Mouse (Mus musculus) granulocyte monocyte progenitor cell, adult 5-6 weeks (primary cell): ENCODE data around the gene Npb. TPM values are rescaled to one million over a fixed set of nuclear protein-coding genes. Genes with fewer than 3 reads are reported as not detected.
"Not testable (repeated sequence)": the region's sequence is repeated elsewhere in the genome, so short reads cannot be mapped to it uniquely, and the experiment has no call there.

Experiments used
- ATAC-seq: replicated peaks from 2 replicates; pipeline ENCODE4 v1.8.0; 2016; ENCODE audit warnings: mild to moderate bottlenecking, moderate TSS enrichment, inconsistent platforms; ENCODE audit not compliant: poor library complexity, severe bottlenecking
- total RNA-seq, 2 experiments: library from RNA; stranded (forward) in 1 of 2; stranded (reverse) in 1 of 2; fragments of 200-712, 200-1000 nt in 1 of 2; fragments of >200 nt in 1 of 2; fragmentation: Nextera tagmentation in 1 of 2; gene quantifications; 2 replicates each; pipeline ENCODE4 v1.2.3; 2014 to 2017

Npb gene
- total RNA-seq, 2 experiments from 2014 or later: not detected

DNA sequence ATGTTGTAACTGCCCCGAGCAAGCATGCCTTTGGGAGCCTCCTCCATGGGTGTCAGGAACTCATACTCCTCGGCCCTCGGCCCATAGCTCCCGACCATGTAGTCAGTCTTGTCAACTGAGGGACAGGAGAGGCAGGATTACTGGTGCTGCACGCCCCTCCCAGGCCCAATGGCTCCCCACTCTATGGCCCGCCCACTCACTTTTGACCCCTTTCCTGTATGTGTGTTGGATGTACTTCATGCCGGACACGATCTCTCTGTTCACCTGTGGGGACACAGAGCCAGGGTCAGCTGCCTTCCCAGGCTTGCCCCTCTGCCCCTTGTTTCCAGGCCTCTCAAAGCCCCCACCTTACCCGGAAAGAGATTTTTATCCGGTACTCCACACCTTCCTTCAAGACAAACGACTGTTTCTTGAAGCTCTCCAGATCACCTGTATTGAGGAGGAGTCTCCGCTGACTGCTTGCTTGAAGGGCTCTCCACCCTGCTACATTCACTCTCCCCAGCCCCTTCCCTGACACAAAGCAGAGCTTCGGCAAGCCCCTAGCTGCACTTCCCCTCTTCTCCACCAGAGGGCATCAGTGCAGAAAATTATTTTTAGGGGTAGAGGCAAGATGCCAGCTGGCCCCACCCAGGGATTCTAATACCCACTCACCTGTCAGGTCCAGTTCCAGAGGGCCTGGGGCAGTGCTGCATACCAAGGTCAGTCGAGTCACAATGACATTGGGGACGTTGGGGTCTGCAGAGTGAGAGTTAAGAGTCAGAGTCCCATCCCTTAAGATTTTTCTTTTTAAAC, 28.8 kb upstream of the Npb start:
- ATAC-seq: 0 out of 2 replicates have a peak, but pooled peaks have one; percentile 20

DNA sequence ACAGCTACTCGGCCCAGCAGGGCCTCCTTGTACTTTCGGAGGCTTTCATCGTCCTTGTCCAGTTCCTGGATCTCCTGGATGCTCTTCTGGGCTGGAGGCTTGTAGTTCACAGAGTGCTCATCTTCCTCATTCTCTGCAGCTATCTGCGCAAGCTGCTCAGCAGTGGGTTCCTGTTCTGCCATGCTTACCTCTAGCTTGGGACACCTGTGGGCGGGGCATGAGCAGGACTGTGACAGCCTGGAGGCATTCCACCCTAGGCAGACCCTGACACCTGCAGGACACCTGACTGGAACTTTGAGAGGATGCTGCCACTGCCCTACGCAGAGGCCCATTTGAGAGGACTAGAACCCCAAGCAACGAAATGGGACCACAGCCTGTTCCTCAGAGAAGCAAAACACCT, 28.1 kb upstream of the Npb start:
- ATAC-seq: peak; percentile 21

DNA sequence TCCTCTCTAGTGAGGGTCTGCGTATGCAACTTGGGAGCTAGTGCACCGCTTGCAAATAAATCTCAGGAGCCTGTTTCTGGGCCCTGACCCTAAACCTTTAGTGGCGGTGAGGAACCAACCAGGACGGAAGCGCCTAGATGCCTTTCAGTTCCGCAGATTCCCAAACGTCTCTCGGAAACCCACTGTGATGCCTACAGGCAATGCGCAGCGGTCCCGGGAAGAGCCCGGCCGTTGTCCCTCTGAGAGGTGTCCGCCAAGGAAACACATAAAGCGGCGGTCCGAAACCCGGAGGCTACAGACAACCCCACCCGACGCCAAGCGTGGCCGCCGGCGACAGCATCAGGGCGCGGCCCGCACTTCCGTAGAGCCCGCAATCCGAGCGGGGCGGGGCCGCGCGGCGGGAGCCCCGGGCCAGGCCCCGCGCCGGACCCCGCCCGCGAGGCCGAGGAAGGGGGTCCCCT, 27.4 kb upstream of the Npb start:
- peak; percentile 6; the same call in 1 of the 2 replicates for ATAC-seq

DNA sequence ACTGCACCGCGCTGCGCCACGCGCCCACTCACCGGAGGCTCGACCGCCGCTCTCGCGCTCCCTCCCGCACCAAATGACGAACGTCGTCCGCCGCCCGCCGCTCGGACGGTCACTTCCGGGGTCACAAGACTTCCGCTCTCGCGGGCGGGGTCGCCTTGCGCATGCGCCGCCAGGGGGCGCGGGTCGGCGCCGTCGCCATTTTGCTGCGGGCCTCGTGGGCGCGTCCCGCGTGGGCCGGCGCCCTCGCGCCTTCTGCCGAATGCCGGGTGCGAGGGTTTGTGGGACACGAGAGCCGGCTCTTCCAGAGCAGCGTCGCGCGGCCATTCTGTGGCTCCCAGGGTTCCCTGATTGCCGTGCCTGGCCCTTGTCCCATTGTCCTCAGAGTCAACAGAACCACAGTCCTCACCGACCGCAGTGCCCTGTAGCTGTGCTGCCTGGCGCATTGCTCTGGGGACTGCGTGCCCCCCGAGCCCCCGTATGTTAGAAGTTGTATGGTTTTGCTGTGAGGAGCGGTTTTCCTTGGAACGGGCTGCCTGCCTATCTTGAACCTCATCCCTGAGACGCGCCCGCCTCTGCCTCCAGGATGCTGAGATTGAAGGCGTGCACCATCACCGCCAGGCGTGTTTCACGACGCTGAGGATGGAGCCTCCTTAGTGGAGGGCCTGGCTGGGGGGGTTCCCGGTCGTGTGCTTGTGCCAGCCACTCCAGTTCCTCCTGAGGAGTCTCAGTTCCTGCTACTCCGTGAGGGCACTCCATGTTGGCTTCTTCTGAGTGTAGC, 26.6 kb upstream of the Npb start, which contains the start of gene Arhgdia:
Arhgdia (minus strand) TSS at position 135 of the 778 bp plus-strand sequence.
- ATAC-seq: peak; percentile 73

DNA sequence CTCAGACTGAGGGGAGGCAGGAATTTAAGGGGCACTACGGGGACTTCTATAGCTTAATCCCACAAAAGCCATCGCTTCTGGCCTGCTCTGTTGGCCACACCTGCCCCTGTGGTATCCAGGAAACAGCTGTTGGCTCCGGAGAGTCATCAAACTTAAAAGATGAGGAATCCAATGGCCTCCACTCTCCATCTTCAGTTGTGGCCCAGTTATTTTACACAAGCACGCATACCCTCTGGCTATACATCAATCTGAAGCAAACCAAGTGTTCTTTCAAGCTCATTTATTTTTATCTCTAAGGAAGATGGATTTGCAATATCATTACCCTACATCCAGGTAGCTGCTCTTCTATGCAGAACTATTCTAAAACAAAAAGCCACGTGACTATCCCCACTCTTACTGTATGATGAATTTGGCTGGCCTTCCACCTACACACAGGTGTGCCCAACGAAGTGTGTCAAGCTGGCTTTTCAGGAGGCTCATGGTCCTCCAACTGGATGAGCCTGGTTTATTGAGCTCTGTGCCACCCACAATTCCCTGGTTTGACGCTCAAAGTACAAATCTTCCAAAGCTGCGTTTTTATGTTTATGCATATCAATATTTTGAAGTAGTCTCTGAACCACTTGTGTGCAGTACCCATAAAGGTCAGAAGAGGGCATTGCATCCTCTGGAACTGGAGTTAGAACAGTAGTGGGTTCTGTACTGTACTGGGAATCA, 25.9 kb upstream of the Npb start:
- ATAC-seq: no peak

DNA sequence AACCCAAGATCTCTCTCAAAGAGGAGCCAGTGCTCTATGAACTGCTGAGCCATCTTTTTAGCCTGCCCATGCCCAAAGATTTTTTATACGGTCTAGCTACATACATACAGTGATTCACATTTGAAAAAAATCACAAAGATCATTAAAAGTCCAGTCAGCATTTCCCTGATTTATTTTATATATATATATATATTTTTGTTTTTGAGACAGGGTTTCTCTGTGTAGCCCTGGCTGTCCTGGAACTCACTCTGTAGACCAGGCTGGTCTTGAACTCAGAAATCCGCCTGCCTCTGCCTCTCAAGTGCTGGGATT, 25.3 kb upstream of the Npb start:
- not testable (repeated sequence) for ATAC-seq

DNA sequence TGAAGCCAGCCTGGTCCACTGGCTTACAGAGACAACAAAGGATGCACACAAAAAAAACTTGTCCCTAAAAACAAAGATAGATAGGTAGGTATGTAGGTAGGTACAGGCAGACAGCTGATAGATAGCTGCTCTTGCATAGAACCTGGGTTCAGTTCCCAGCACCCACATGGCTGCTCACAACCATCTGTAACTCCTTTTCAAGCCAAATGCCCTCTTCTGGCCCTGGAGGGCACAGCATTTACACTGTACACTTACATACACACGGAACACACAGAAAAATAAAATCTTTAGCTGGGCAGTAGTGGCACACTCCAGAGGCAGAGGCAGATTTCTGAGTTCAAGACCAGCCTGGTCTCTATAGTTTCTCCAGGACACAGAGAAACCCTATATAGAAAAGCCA, 24.3 kb upstream of the Npb start:
- no peak for ATAC-seq

DNA sequence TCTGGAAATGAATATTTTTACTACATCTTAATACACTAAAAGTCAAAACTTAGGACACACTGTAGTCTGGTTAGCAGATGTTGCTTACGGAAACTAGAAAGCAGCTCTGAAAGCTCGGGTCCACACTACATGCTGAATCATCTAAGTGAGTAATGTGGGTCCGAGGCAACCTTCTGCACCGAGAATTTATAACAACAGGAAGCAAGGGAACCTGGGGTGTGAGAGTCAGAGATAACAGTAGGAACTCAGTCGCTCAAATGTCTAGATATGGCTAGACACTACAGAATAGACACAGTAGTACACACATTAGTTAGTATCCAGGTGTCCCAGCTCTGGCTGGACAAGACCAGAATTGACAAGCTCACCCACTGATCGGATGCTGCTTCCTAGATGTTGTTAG, 19.7 kb upstream of the Npb start:
- no peak for ATAC-seq

DNA sequence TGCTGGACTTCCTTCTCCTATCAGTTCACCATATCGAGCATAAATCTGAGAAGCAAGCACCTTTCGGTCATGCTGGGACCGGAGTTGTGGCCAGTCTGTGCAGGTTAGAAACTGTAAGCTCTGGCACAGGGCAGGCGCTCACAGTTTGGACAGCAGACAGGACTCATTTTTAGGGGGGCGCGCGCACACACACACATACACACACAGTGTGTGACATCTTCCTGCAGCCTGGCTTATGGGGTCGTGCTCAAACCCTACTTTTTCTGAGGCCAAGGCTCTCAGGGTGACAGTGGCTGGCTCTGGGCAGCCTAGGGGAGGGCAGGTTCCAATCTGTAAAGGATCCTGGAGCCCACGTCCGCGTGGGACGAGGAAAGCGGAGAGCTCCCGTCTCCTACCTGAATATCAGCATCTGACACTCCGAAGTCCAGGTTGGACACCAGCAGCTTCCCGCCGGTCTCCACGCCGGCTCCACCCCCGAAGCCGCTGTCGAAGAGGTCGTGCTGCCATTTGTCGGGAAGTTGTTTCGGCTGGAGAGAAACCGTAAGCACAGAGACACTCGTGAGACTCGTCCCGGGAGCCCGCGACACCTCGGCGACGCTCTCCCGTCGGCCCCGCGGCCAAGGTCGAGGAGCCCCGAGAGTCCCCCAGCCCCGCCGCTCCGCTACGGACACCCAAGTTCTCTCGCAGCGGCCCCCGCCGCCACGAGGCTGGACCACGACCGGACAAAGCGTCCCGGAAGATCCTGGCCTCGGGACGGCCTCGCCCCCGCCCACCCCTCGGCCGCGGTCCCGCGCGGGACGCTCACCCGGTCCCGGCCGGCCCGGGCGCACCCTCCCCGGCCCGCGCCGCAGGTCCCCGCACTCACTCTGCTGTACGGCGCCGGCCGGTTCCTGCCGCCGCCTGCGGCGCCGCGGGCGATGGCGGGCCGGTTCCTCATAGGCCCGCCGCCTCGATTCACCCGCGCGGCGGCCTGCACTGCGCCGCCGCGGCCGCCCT, 10.7 kb upstream of the Npb start:
- 0 out of 2 replicates have a peak, but pooled peaks have one; percentile 4 for ATAC-seq

DNA sequence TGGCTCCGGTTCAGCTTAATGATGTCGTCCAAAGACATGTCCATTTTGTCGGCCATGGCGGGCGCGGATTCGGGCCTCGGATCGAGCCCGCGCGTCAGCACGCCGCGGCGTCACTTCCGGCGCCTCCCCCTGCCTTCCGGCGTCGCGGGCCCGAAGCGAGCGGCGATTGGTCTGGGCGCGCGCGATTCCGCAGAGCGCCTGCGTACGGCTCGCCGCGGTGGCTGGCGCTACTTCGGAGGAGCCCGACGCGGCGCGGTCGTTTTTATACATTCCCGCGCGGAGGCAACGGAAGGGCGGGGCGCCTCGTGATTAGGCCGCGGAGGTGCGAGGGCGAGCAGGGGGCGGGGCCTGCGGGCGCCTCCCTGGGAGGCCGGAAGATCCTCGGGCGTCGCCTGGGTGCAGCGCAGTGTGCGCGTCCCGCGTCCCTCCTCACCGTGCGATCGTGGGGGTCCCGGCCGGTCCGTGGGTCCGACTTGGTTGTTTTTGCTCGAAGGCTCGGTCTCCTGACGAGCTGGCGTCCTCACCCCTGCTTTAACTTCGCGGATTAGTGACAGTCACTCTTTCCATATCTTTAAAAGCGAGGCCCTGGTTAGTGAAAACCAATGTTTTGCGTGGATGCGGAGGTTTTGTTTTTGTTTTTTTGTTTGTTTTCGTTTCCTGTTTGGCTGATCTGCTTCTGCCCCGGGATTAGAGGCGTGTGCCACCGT, 9.8 kb upstream of the Npb start, which contains the start of the genes Alyref and Anapc11:
Alyref (minus strand) TSS at position 83 of the 707 bp plus-strand sequence.
Anapc11 (plus strand) TSS at position 139 of the 707 bp plus-strand sequence.
- peak; percentile 91 for ATAC-seq

DNA sequence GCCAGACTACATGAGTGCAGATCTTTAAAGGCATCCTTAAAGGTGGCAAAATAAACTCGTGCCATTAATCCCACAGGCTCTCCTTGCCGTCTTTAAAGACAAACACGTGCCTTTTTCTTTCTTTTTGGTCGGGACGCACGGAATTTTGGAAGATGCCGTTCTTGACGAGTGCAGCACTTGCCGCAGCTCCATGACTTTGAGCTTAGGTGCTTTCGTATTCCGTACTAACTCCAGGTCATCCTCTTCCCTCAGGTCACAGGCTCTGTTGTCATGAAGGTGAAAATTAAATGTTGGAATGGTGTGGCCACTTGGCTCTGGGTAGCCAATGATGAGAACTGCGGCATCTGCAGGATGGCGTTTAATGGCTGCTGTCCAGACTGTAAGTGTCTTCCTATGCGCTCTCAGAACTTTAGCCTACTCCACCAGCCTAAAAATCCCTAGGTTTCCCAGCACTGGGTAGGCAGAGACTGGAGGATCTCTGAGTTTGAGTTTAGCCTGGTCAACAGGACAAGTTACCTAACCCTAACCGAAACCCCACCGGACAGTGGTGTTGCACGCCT, 9.2 kb upstream of the Npb start:
- no peak for ATAC-seq

DNA sequence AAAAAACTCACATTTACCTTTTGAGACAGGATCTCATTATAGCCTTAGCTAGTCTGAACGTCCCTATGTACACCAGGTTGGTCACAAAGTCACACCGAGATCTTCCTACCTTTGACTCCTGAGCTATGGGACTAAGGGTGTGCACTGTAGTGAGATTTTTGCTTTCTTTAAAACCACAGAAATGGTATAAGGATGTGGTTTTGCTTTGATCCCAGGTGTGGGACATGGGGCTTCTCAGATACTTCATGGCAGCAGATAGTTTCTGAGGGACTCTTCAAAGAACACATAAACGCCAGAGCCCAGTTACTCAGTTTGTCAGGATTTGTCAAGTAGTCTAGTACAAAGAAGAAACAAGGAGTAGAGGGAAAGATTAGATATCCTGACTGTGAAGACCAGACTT, 7.6 kb upstream of the Npb start:
- ATAC-seq: no peak

DNA sequence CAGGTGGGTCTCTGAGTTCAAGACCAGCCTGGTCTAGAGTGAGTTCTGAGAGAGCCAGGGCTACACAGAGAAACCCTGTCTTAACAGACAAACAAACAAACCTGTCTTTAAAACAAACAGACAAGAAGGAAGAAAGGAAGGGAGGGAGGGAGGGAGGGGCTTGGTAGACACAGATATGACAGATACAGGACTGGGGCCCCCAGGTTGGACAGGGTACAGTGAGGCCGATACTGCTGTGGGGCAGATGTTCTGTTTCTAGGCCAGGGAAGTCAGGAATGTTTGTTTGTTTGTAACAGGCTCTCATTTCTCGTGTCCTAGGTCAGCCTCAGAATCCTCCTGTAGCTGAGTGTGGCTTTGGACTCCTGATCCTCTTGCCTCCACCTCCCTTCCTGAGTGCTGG, 4.7 kb upstream of the Npb start:
- ATAC-seq: no peak

DNA sequence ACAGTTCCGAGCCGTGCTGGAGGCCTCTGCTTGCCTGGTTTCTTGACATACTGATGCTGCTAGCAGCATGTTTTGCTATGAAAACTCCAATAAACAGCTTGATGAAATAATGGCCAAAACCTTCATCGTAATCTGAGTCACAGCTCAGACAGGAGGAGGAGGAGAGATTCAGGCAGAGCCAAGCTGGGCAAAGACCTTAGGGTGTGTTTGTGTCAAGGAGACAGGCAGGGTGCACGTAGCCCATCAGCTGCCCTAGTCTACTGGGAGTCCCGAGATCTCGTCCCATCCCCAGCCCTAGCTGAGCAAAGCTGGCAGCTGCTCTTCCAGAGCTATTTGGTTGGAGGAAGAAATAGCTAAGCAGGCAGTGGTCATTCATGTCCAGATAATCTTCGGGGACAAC, 2.6 kb upstream of the Npb start:
- ATAC-seq: no peak

DNA sequence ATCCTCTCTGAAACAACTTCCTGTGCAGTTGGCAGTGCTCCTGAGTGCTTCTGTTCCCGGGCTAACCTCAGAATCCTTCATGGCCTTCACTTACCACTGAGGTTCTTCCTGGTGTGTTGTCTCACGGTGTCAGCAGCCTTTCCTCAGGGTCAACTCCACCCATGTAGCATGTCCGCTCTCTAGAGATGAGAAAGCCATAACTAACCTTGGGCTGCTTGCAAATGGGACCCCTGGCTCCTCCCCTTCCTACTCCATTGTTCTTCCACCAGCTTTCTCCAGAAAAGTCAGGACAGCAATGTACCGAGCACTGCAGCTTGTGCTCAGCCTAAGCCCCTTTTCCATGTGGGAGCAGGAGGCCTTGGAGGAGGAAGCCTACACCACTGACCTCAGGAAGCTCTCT, 1.5 kb upstream of the Npb start:
- ATAC-seq: no peak

DNA sequence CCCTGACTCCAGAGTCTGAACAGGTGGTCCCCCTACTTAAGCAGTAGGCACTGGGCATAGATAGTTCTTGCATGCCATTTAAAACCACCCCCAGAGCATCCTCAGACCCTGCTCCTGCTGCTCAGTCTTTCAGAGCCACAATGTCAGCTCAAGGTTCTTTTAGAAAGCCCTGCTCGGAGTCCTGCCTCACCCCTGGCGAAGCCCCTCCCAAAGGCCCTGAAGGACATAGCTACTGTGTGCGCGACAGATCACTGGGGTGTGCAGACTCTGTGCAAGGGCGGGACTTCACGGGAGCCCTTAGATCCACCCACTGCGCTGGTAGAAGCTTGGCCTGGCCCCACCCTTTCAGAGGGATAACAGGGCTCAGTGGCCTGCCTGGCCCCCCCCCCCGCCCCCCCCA, 973 bp downstream of the Npb start:
- no peak for ATAC-seq

DNA sequence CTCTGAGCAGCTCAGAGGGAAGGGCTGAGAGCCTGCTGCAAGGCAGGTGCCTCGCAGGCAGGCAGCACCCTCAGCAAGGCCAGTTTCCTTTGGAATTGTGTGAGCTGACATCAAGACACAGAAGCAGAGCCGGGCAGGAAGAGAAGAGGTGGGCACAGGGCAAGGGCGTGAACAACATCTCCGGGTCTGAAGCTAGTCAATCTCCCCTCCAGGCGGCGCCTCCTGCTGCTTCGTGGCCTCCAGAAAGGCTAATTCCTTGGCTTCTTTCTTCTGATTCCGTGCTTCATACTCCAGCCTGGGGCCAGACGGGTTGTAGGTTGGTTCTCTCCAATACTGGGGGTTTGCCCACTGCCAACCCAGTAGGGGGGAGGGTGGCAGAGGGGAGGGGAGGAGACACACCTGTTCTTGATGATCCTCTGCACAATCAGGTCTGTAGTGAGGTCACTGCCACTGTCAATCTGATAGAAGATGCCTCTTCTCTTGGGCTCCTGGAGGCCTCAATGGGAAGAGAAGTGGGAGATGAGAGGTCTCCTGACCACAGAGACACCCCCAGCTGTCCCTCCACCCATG, 2.3 kb downstream of the Npb start:
- ATAC-seq: no peak

DNA sequence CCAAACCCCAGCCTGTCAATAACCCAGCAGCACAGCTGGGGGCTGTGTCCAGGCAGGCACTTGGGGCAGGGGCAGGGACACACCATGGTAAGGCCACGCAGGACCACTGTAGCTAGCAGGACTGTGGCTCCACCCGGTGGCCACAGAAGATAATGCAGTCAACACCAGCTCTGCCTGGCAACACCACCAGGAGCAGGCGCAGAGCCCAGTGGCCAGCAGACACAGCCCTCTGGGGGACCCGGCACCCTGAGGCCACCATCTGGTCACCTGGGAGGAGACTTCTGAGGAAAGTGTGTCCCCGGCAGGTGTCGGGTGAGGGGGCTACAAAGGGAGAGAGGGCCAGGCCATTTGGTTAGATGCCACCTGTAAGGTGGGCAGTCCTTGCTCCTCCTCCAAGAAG, 4.5 kb downstream of the Npb start:
- ATAC-seq: peak; percentile 67
